Mouse (Mus musculus) kidney, embryonic 16.5 days (tissue): ENCODE results near the gene Smtn. TPM values are rescaled to one million over a fixed set of nuclear protein-coding genes. Genes with fewer than 3 reads are reported as not detected.

ENCODE experiments used
- ATAC-seq: fragments of 200-750 bp; cut with Nextera tagmentation; 2 replicates; pipeline ENCODE4 v1.8.0; 2017; ENCODE audit warnings: moderate TSS enrichment; ENCODE audit not compliant: low FRiP score, low TSS enrichment
- H3K27ac ChIP-seq: fragments of 300-500 bp; sonication (generic); 2 replicates; pipeline ENCODE4 v1.5.1; 2014; ENCODE audit warnings: low read length
- H3K27me3 ChIP-seq: fragments of 300-500 bp; sonication (generic); 2 replicates; pipeline ENCODE4 v1.6.1; 2014; ENCODE audit warnings: low read length, control low read depth, mixed read lengths; ENCODE audit not compliant: insufficient read depth
- H3K36me3 ChIP-seq: fragments of 300-500 bp; sonication (generic); 2 replicates; pipeline ENCODE4 v1.6.1; 2014; ENCODE audit warnings: low read length, control low read depth, mixed read lengths; ENCODE audit not compliant: insufficient read depth
- H3K4me1 ChIP-seq: fragments of 300-500 bp; sonication (generic); 2 replicates; pipeline ENCODE4 v1.6.1; 2014; ENCODE audit warnings: low read length, control low read depth, mixed read lengths; ENCODE audit not compliant: insufficient read depth
- H3K4me2 ChIP-seq: fragments of 300-500 bp; sonication (generic); replicated peaks from 2 replicates; pipeline ENCODE4 v1.6.1; 2014; ENCODE audit warnings: low read depth, low read length
- H3K4me3 ChIP-seq: fragments of 300-500 bp; sonication (generic); 2 replicates; pipeline ENCODE4 v1.5.1; 2014; ENCODE audit warnings: mild to moderate bottlenecking, low read length
- H3K9ac ChIP-seq: fragments of 300-500 bp; sonication (generic); replicated peaks from 2 replicates; pipeline ENCODE4 v1.6.1; 2014; ENCODE audit warnings: low read length
- H3K9me3 ChIP-seq: fragments of 300-500 bp; sonication (generic); 2 replicates; pipeline ENCODE4 v1.6.1; 2016; ENCODE audit warnings: low read length, control low read depth
- WGBS: fragments of 180-500 bp; shearing (Covaris S2); extraction: QIAGEN DNeasy Blood & Tissue Kit; methylation state at CpG from one replicate; pipeline ENCODE4 v1.1.7; 2014; 5-methylcytosine and 5-hydroxymethylcytosine counted together
- polyA plus RNA-seq: library from polyadenylated mRNA; unstranded; fragments of >200 nt; fragmentation: Nextera tagmentation; extraction: Ambion mirVana; gene quantifications from 2 replicates; pipeline ENCODE4 v1.2.1, GENCODE M21; 2015

Smtn gene
- polyA plus RNA-seq, 1 experiment from 2014 or later, result 116 TPM

DNA sequence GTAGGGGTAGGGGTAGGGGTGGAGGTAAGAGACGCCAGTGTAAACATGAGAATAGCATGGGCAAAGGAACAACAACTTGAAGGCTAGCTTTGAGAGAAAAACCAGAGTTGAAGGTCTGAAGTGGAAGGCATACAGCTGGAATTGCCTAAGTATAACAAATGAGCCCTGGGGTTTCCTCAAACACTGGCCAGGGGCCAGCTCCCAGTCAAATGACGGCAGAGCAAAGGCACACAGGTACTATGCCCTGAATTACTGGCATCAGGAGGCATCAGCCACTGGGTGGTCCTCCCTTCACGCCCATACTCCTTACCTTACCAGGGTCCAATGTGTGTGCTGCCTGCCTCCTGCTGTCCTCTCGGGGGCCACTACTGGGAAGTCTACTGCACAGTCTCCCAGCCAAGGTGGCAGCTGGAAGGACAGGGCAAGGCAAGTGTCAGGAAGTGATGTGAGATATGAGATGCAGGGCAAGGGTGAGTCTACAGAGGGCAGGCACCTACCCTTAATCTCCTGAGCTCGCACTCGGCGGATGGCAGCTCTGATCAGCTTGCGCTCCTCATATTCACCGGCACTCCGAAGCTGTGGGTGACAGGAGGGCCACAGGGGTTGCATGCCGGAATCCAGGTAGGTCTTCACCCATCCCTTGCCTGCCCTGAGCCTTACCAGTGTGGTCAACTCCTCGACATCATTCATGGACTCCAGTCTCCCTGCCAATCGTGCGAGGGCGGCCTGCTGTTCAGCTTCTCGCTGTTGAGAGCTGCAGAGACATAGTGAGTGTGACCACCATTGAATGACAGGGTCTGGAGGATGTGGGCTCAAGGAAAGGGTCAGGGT, 8.1 kb downstream of the Smtn start:
- Histone ChIP-seq H3K27ac (no peak overlapping the region), H3K9ac (no peak overlapping the region), H3K4me2 (no peak overlapping the region), H3K27me3 (no peaks in the 10 kb centered on the region), H3K4me1 (peaks cover 16% of the 10 kb centered on the region), H3K9me3 (no peaks in the 10 kb centered on the region), H3K4me3 (no peak overlapping the region), H3K36me3 (peaks cover 64% of the 10 kb centered on the region)
- WGBS, result 82% methylated on average over 16 of the region's 16 CpGs
- no peak for ATAC-seq

DNA sequence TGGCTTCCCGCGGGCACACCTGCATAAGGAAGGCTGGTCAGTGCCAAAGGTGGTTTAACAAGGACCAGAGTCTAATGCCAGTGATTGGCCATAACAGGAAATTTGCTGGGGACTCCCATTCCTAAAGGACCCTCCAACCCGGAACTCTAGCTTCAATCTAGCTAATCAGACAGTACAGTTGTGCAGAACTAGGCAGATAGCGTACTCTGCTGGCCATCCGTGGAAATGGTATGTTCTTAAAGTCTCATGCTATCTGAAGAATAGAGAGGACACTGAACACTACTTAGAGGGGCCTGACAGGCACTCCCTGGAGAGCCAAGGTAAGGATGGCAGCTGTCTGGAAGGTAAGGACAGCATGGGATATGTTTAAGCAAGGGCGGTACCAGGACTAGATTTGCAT, 8.8 kb downstream of the Smtn start:
- Histone ChIP-seq H3K27me3 (no peaks in the 10 kb centered on the region), H3K4me3 (no peak overlapping the region), H3K4me2 (no peak overlapping the region), H3K9me3 (no peaks in the 10 kb centered on the region), H3K9ac (no peak overlapping the region), H3K27ac (no peak overlapping the region), H3K4me1 (peaks cover 9% of the 10 kb centered on the region), H3K36me3 (peaks cover 71% of the 10 kb centered on the region)
- 82% methylated on average over 6 of the region's 6 CpGs for WGBS
- ATAC-seq, result no peak

DNA sequence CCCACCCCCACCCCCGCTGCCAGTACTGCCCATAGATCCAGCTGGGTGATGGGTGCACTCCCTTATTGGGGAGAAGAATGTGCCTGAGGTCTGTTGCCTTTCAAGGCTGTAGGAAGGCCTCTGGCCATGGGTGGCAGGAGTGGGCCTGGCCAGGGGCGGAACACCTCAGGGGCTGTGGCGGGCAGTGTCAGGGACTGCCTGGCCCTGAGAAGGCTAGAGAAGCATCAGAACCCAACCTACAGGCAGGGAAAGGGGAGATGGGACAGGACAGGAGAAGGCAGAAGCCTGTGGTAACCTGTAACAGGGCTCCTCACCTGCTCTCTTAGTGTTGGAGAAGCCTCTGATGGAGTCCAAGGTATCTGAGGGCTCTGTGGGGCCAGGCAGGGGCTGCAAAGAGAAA, 9.7 kb downstream of the Smtn start:
- Histone ChIP-seq H3K4me3 (no peak overlapping the region), H3K4me2 (no peak overlapping the region), H3K9ac (no peak overlapping the region), H3K27me3 (no peaks in the 10 kb centered on the region), H3K27ac (no peak overlapping the region), H3K9me3 (no peaks in the 10 kb centered on the region), H3K36me3 (peaks cover 80% of the 10 kb centered on the region), H3K4me1 (peaks cover under 1% of the 10 kb centered on the region; the same call in 1 of the 2 replicates)
- ATAC-seq, result no peak
- 96% methylated on average over 3 of the region's 3 CpGs for WGBS

DNA sequence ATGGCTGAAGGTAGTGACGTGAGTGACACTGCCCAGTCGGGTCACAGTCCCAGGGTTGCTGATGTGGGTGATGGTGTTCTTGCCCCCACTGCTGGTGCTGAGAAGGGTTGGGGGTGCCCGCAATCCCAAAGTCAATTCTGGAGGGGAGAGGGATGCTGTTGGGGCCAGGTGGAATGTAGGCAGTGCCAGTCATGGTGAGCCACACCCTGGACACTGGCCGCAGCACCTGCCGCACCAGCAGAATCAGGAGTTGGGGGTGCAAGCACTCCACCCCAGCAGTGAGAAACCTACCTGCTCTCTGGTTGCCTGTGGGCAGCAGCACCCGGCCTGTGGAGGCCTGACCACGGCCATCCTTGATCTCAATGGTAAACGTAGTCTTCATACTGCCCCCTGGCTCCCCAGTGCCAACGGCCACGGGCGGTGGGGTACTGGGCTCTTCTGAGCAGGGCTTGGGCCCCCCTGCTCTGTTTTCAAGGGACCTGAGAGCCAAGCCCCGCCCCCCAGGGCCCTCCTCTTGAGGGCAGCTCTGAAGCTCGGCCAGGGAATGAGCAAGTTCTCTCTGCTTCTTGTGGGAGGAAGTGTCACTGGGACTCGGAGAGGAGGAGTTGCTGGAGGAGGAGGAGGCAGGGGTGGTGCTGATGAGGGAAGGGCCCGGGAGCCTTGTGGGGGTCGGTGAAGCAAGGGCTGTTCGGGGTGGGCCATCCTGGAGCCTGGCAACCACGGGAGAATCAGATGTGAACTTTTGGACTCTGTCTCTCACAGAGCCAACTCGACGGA, 10.7 kb downstream of the Smtn start:
- H3K4me1 ChIP-seq, result no peaks in the 10 kb centered on the region
- H3K4me2 ChIP-seq, result no peak overlapping the region
- H3K36me3 ChIP-seq, result peaks cover 90% of the 10 kb centered on the region
- no peaks in the 10 kb centered on the region for H3K9me3 ChIP-seq
- peak; percentile 43; the same call in 1 of the 2 replicates for ATAC-seq
- H3K4me3 ChIP-seq, result no peak overlapping the region
- no peaks in the 10 kb centered on the region for H3K27me3 ChIP-seq
- H3K27ac ChIP-seq, result no peak overlapping the region
- WGBS, result 67% methylated on average over 20 of the region's 20 CpGs
- H3K9ac ChIP-seq, result no peak overlapping the region

- Histone ChIP-seq H3K4me1 (no peaks in the 10 kb centered on the region), H3K9me3 (no peaks in the 10 kb centered on the region), H3K36me3 (peaks cover 86% of the 10 kb centered on the region), H3K27me3 (no peaks in the 10 kb centered on the region), H3K4me2 (no peak overlapping the region), H3K9ac (no peak overlapping the region), H3K27ac (no peak overlapping the region), H3K4me3 (no peak overlapping the region)
- 90% methylated on average over 6 of the region's 6 CpGs for WGBS
- ATAC-seq, result no peak
These were observed 12.2 kb downstream of the Smtn start for GRCm38 (mm10) chr11:3528208-3528607.

DNA sequence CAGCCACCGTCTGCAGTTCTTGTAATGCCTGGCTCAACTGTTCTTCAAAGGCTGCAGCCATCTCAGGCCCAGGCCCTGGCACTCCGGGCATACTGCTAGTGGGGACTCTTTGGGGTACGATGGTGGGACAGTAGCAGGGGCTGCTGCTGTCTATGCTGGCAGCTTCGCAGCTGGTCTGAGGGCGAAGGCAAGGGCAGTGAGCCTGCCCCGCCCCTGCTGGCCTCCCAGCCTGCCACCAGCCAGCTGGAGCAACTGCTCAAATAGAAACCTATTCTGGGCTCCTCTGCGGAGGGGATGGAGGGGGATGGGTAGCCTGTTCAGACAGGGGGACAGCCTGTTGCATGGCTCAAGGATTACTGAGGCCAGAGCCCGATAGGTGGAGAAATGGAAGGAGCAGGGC, 12.6 kb downstream of the Smtn start:
- Histone ChIP-seq H3K36me3 (peaks cover 82% of the 10 kb centered on the region), H3K9ac (no peak overlapping the region), H3K4me3 (no peak overlapping the region), H3K4me2 (no peak overlapping the region), H3K4me1 (no peaks in the 10 kb centered on the region), H3K9me3 (no peaks in the 10 kb centered on the region), H3K27ac (no peak overlapping the region), H3K27me3 (no peaks in the 10 kb centered on the region)
- 87% methylated on average over 8 of the region's 8 CpGs for WGBS
- ATAC-seq, result no peak

- H3K4me1 ChIP-seq, result no peaks in the 10 kb centered on the region
- H3K9me3 ChIP-seq, result no peaks in the 10 kb centered on the region
- peaks cover 82% of the 10 kb centered on the region for H3K36me3 ChIP-seq
- no peak overlapping the region for H3K27ac ChIP-seq
- 87% methylated on average over 24 of the region's 24 CpGs for WGBS
- no peak overlapping the region for H3K4me2 ChIP-seq
- no peak overlapping the region for H3K4me3 ChIP-seq
- H3K27me3 ChIP-seq, result no peaks in the 10 kb centered on the region
- no peak for ATAC-seq
- no peak overlapping the region for H3K9ac ChIP-seq
These were observed 13.3 kb downstream of the Smtn start for GRCm38 (mm10) chr11:3526979-3527738.

DNA sequence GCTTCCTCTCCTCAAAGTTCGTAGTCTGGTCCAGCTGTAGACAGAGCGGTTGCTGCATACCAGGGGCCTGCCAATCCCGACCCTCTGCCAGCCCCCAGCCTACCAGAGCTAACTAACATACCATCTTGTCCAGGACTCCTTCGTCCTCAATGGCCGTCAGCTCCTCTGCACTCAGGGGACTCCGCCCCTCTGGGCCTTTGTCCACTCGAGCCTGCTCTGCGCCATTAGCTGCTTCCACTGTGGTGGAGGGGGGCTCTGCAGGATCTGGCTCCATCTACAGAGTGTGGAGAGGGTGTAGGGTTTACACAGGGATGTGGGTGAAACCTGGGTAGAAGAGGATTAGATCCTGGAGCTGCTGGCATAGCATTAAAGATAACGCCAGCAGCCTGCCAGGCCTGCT, 14.2 kb downstream of the Smtn start:
- H3K27ac ChIP-seq, result no peak overlapping the region
- no peak overlapping the region for H3K4me3 ChIP-seq
- peaks cover 86% of the 10 kb centered on the region for H3K36me3 ChIP-seq
- H3K4me2 ChIP-seq, result no peak overlapping the region
- no peaks in the 10 kb centered on the region for H3K27me3 ChIP-seq
- H3K4me1 ChIP-seq, result no peaks in the 10 kb centered on the region
- no peaks in the 10 kb centered on the region for H3K9me3 ChIP-seq
- no peak for ATAC-seq
- 84% methylated on average over 9 of the region's 9 CpGs for WGBS
- H3K9ac ChIP-seq, result no peak overlapping the region

DNA sequence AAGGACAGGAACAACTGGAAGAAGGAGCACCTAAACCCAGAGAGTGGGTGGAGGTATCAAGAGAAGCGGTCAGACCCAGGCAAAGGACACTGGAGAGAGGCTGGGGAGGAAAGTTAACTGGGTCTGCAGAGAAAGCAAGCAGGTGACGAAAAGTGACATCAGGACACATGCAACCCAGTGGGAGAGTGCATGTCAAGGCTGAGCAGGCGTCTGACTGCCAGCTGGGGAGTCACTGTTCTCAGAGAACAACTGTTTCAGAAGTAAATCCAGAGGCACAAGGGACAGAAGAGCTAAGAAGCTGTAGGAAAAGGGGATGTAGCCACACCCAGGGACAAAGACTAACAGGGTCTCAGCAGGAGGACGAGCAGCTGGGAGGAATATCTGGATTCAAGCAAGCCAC, 14.9 kb downstream of the Smtn start:
- WGBS, result 90% methylated on average over 4 of the region's 4 CpGs
- no peak for ATAC-seq

More for the DNA sequence above, 14.9 kb downstream of the Smtn start:
- H3K27me3 ChIP-seq, result no peaks in the 10 kb centered on the region
- no peak overlapping the region for H3K9ac ChIP-seq
- no peaks in the 10 kb centered on the region for H3K4me1 ChIP-seq
- H3K9me3 ChIP-seq, result no peaks in the 10 kb centered on the region
- H3K4me3 ChIP-seq, result no peak overlapping the region
- H3K4me2 ChIP-seq, result no peak overlapping the region
- H3K27ac ChIP-seq, result no peak overlapping the region
- peaks cover 86% of the 10 kb centered on the region for H3K36me3 ChIP-seq
